Mouse (Mus musculus) lung, postnatal 25 days (tissue): ENCODE results near the gene Bcl9.

Source experiments
- DNase-seq: peaks from one replicate; pipeline ENCODE4 v3.0.0; 2022; ENCODE audit warnings: low spot score

The Bcl9 gene

DNA sequence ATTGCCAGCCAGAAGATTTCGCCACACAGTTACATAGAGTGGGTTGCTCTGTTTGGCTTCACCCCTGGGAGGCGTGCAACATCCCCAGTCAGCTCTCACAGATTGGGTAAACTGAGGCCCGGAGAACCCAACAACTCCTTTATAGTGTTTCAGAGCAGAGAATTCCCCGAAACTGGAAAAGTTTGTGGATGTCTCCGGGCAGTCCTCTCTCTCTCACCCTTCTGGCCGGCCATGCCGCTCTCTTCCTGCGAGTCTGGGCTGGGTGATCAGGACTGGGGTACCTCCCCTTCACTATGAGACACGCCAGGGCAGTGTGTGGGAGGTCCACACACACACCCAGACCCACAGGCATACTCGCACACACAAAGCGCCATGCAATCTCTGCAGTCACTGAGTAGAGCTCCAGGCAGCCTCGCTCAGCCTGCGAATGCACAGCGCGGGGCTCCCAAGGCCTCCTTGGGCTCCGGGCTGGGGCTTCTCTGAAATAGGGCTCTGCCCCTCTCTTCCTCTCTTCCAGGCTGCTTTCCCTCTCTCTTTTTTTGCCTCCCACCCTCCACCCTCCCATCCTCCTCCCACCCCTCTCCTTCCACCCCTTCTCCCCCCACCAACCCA, 670 bp downstream of the Bcl9 start:
- peak; percentile 31 for DNase-seq

DNA sequence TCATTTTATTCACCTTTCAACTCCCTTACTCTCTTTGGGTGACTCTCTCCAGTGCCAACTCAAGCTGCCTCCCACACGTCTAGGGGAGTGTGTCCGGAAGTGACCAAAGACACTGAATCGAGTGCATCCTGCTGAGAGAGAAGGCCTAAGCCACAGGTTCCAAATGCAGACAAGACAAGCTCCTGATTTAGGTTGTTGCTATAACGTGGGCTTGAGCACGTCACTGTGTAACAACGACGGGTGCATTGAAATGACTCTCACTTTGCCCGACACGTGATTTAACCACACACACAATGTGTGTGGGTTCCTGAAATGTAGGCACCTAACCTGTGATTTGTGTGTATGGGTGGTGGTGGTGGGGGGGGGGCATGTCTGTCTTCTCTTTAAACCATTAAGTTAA, 3.4 kb downstream of the Bcl9 start:
- DNase-seq = no peak

DNA sequence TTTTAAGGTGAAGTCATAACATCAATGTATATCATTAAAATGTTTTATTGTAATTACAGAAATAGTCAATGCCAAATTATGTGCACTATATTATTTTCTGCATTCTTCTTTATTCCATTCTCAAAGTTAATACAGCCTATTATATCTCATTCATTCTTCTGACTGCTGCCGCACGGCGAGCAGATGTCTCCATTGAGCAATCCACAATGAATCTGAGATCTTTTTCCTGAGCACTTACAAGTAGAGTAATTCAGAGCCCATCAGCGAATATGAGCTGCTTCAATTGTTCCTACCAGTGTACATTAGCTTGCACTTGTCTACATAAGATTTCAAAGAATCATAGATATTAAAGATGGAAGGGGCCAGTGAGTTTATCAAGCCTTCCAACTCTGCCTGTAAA, 12.8 kb downstream of the Bcl9 start:
- DNase-seq = no peak

DNA sequence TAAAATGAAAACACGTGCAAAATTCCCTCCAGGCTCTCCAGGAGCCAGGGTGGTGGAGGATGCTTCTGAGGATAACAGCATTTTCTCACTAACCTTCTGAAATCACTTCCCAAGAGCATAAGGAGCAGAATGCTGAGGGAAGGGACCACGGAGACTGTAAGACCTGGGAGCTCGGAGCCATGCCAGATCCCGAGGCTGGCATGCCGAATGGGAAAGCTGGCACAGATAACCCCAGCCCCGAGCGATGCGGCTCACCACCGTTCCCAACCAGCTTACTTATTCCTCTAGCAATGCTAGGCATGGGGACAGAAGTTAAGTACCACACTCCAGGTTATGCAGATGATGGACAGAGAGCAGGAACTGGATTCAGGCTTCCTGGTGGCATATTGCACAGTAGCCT, 13.7 kb downstream of the Bcl9 start:
- DNase-seq = no peak

DNA sequence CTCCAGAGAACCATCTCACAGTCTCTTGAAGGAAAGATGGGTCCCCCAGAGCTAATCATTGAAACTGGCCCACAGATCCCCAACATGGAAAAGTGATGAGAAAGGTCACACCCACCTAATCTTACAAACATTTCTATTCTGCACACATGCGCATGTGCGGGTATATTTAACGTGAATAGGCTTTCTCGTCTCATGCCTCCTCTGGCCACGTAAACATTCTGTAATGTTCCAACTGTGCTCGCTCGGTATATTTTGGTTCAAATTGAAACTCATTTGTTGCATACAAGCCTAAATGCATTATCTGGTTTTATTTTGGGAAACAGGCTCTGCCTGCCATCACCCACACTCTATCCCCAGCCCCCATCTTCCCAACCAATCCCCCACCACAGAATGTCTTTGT, 16.3 kb downstream of the Bcl9 start:
- no peak for DNase-seq

DNA sequence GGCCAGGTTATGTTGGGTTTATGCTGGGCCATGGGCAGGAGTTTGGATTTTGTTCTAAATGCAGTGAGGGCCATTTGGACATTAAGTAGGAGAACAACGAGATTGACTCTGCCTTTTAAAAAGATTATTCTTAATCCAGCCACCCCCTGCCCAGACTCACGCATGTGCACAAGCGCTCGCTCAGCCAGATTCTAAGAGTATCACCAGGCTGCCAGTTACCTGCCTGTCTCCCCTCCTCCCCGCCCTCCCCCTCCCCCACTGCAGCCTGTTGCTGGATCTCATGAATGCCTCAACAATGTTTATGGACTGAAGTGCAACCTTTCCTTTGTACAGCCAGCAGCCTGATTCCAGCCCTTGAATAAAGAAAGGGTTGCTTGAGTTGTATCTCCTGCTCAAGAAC, 22.0 kb downstream of the Bcl9 start:
- peak; percentile 4 for DNase-seq

DNA sequence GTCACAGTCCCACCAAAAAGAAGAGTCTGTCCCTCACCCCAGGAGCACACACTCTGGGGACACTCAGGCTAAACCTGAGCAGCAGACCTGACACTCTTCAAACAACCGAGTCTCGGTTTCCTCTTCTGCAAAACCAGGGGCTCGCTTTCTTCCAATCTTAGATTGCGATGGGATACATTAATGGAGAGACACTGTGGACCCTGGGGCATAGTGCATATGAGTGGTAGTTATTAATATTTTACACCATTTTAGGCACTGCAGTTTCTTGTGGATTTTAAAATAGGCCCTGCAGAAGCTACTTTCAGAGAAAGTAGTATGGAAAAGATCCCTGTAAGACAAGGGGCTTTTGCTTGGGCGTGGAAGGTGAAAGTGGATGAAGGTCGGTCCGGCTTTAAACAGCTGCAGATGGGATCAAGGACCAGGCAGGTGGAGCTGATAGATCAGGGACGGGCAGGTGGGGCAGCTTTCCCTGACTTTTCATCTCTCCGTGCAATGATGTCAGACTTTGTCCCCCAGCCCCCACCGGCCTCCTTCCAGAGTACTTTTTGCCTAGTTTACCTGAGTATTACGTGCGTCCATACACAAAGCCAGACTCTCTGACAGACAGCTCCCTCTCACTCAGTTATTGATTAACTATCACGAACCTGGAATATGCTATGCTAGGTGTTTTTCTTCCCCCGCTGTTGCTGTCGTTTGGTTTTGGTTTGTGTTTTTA, 23.0 kb downstream of the Bcl9 start:
- no peak for DNase-seq

DNA sequence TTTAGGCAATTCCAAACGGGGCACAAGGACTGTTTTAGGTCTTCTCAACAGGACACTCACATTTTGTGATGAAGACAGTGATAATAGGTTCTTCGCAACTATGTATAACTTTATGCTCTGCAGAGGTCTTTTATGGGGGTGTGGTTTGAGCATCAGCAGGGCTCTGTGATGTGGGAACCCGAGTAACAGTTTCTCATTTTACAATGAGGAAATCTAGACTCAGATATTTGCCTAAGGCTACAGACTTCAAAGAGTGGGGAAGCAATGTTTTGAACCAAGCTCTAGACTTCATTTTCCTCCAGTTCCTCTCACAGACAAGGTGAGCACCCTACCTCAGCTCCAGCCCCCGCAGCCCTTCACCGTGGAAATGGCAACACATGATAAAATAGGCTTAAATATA, 23.8 kb downstream of the Bcl9 start:
- DNase-seq = no peak

DNA sequence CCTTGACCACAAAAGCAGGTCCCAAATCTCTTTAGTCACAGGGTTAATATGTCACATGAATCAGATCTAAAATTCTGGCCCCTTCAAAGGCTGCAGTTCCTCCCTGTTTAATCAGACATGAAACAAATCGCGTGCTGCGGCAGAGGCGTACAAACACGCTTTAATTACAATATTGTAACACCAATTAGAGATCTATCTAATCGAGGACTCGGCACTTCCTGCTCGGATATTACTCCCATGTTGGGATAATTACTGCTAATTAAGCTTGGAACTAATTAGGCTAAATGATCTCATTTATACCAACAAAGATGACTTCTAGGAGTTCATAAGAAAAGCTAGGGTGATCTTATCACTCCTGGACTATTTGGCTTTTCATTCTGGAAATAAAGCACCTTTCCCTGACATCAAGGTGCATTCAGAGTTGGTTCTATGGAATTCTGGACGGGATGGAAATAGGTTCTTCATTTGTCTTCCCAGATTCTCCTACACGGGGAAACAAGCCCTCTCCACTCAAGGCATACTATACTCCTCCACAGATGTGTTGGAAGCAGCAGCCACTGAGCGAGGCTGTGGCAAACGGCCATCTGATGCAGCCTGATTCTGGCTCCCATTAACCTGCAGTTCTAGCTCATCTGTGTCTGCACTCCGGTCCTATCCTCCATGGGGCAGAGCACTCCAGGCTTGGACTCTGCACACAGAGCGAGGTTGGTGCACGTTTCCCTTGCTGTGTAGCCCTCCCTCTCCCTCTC, 31.9 kb downstream of the Bcl9 start:
- DNase-seq = no peak

DNA sequence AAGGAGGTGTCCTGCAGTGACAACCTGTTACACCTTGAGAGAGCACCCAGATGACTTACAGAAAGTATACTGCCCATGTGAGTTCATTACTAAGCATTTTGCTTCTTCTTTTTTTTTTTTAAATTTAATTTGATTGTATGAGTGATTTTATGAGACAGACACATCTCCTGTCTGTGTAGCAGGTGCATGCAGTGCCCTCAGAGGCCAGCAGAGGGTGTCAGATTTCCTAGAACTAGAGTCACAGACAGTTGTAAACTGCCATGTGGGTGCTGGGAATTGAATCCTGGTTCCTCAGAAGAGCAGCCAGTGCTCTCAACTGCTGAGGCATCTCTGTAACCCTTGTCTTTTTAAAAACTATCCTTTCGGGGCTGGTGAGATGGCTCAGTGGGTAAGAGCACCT, 35.5 kb downstream of the Bcl9 start:
- DNase-seq = no peak

DNA sequence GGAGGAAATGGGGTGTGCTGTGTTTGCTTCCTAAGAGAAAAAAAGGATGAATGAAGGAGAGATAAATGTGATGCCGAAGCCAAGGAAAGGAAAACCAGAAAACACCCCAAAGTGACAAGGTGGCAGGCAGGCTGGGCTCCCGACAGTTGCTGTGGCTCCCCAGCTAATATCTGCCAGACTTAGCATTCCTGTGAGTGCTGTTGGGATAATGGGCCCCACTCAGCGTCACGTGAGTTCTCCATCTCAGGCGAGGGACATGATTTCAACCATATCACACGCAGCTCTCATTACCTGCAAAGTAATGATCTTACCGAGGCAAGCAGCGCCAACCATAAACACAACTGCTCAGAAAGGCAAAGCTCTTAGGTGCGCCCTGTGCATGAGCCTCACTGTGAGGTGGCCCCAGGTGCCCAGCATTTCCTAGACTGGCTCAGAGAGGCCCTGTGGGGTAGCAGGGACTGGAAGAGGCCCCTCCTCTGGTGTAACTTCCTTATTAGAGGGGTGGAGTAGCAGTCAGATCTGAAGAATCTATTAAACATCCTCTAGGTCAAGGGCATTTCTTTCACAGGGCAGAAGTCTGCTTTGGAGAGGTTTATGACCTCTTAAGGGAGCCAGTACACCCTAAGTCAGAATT, 41.9 kb downstream of the Bcl9 start:
- no peak for DNase-seq

DNA sequence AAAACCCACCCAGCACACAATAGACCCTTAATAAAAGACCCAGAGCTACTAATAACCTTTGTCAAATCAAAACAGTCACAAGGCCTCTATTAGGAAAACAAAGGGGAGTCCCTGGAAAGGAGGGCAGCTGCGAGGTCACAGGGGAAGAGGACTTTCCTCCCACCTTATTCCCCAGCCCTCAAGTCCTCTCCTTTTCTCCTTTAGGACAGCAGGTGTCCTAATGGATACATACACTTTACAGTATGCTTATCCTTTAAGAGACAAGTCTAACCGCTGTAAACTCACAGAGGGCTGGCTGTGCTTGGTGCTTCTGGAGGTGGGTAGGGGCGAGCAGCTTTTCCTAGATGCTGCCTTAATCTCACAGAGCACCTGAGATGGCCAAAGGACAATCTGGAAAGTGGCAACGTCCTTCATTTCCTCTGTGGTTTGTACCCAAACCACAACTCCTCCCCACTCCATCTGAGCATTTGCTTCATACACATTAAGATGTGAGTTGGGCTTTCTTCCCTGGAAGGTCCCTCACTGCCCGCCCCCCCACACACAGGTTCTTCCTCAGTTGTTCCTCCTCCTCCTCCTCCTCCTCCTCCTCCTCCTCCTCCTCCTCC, 42.8 kb downstream of the Bcl9 start:
- DNase-seq = no peak

DNA sequence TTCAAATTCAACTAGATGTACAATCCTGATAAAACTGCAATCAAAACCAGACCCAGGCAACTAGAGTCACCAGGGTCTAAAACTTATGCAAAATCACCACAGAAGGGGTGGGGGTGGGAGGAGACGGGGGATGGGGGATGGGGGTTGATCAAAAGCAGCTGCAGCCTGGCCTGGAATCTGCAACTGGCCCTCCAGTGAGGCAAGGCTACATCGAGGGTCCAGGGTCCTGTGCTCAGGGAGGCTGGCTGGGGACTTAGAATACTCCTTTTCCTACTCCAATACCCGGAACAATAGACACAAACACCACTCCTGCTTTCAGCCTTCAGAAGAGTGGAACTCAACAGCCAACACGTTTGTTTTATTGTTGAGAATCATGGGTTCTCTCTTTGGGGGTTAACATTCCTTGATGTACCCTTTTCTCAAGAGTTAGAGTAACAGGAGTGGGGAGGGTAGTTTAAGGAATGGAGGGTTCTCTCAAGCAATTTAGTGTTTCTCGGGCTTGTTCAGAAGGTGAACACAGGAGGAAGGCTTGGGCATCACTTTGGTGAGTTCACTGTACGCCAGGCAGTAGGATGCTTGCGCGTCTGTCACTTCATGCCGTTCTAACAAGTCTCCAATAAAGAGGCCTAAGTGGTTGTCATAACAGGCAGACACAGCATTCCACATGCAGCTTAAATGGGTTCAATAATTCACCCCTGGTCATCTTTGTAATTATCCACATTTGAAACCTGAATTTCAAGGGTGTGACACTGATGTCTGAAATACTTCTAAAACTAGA, 43.7 kb downstream of the Bcl9 start:
- no peak for DNase-seq

DNA sequence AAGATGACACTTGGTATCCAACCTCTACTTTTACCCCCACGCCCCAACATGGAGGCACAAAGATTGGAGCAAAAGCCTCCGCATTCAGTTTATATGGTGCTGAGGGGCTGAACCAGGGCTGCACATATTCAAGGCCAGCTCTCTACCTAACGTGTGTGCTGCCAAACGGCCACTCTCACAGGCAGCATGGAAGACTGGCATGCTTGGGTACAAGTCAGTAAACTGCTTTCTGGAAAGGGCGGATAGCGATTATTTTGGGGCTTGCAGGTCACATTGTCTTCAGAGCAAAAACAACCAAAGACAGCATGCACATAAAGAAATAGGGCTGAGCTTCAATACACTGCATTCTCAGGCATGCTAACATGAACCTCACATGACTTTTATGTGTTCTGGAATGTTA, 44.8 kb downstream of the Bcl9 start:
- DNase-seq = no peak

DNA sequence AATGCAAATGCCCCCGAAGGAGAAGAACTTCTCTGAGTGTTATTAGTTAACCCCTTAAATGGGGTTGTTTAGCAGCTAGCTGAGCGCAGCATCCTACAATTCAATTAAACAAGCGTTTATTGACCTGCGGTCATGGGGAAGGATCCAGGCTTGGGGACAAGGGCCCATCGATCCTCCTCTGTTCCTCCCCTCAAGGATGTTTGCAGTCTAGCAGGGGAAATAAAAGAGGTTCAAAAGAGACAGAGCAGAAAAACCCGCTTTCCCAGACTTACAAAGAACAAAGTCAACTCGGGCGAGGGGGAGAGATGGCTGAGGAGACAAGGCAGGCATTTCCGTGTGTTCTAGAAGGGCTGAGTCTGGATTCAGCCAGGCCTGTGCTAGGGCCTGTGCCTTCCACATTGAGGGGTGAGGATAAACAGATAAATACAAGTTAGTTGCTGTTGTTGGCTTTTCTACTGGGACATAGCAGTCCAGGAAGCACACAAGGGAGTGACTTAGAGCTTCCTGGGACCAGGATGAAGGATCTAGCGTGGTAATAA, 55.0 kb downstream of the Bcl9 start:
- DNase-seq = no peak

DNA sequence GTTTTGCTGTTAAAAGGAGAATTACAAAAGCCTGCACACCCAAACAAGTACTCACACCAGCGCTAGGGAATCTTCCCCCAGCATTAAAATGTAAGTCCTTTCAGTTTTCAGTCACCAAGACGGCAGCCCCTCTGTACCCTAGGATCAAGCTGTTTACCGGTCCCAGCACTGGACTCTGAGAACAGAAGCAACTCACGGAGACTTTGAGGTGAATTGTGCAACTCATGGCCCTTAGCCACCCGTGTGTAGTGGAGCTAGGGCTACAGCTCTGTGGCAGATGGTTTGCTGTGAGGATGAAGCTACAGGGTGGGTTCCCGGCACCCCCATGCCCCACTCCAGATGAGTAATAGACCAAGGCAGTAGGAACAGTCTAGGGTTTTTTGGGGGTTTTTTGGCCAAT, 55.9 kb downstream of the Bcl9 start:
- DNase-seq = no peak

DNA sequence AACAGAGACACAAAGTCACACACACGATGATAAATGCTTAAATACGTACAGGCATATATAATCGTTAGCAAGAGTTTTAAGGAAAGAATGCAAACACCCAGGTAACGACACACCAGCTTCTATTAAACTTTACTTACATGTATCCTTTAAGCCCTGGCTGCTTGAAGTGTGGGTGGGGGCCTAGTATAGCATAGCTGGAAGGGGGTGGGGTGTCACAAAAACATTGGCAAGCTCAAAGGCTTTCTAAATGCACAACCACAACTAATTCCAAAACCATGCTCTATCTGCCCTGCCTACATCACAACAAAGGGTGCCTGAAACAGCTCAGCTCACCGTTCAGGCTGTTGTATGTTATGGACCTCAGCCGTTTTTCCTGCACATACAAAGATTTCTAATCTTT, 57.9 kb downstream of the Bcl9 start:
- DNase-seq = no peak

DNA sequence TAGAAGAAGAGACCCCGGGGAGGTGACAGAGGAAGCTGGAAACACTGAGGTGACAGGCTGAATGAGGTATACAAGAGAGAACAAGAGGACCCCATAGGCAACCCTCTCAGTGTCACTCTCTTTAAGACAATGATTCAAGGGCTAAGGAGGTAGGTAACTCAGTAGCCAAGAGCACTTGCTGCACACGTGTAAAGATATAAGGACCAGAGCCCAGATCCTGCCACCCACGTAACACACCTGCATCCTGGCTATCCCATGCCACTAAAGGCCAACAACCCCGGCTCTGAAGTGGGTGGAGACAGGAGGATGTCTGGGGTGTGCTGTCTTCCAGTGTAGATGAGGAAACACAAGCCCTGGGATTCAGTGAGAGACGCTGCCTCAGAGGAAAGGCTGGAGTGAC, 58.4 kb downstream of the Bcl9 start:
- DNase-seq = no peak

DNA sequence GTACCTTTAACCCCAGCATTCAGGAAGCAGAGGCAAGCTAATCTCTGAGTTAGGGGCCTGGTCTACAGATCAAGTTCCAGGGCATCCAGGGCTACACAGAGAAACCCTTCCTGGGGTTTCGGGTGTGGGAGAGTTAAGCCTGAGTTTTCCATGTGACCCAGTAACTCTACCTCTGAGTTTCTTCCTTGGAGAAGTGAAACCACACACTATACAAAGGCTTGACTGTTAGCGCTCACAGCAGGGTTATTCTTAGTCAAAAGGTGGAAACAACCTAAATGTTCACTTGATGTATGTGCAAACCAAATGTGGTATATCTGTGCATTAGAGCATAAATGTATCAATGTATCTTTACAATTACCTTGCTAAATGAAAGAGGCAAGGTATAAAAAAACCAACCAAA, 59.2 kb downstream of the Bcl9 start:
- no peak for DNase-seq

DNA sequence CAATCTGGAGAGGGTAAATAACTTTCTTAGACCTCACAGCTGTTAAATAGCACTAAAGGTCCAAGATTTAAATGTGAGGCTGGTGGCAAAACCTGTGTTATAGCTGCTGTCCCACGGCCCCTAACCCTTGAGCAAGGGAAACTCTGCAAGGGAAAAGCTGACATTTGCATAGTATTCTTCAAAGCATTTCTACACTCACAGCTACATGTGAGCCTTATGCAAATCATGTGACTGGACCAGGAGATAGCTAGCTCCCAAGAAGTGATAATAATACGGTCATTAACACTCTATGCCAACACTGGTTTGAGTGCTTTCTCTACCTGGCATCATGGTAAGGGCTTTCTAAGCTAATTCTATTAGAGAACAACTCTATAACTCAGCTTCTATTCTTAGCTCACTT, 60.3 kb downstream of the Bcl9 start:
- DNase-seq = no peak

DNA sequence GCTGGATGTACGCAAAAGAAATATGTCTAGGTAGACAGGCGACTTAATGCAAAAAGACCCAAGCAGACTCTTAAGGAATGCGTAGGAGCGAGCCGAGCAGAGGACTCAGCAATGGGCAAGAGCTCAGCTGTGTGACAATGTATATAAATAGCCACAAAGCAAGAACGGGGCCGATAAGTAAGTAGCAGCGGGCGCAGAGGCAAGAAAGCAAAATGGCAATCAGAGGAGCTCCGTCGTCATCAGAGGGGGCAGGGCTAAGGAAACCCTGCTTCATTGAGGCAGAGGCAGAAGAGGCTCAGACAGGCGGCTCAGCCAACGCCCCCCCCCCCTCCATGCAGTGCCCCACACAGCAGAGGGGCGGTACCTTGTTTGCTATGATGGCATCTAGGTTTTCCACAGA, 62.9 kb downstream of the Bcl9 start:
- no peak for DNase-seq

DNA sequence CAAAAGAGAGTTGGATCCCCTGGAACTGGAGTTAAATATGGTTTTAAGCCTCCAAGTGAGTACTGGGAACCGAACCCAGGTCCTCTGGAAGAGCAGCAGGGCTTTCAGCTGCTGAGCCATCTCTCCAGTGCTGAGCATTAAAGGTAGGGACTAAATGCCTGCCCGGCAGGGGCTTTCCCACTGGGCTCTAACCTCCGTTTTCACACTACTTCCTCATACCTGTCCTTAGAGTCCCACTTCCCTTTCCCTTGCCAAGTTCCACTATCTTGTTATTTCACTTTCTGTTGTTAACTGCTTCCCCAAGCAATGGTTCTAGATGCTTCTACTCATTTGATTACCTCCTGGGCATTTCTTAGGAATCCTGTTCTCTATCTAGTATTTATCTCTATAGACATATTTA, 65.4 kb downstream of the Bcl9 start:
- peak; percentile 26 for DNase-seq
